Mouse (Mus musculus): ENCODE measurements around the gene Lrig1.

The Lrig1 gene

DNA sequence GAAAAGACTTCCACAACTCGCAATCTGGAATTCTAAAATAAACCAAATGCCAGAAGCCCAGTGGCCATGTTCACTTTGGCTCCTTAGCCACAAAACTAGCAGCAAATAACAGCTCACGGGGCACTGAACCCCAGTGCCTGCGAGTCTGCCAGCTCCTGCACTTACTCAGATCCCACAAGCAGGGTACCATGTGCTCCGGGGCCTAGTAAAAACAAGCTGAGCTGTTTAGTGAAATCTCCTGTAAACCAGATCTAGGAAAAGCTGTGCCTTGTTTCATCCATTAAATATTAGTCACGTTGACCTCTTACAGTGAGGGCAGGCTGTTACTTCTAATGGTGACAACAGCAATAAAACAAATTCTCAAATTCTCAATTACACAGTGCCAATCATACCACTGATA, 81.3 kb downstream of the Lrig1 start:
- no peak for DNase-seq (ENCODE audit: low spot score in 2 of 2)

DNA sequence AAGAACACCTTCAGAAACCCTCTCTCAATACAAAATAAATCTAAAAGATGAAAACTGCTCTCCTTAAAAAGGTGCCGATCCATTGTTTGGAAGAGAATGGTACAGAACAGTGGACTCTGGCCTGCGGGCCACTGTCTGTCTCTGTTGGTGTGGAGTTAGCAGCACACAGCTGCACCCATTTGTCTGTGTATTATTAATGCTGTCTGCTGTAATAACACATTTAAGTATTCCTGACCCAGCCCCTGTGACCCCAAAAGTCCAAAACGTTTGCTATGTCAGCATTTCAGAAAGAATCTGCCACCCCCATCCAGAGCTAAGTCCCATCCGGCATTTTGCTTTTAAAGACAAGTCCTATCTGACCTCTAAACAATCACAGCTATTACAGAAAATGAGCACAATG, 84.0 kb downstream of the Lrig1 start:
- DNase-seq (ENCODE audit: low spot score in 2 of 2): no peak

DNA sequence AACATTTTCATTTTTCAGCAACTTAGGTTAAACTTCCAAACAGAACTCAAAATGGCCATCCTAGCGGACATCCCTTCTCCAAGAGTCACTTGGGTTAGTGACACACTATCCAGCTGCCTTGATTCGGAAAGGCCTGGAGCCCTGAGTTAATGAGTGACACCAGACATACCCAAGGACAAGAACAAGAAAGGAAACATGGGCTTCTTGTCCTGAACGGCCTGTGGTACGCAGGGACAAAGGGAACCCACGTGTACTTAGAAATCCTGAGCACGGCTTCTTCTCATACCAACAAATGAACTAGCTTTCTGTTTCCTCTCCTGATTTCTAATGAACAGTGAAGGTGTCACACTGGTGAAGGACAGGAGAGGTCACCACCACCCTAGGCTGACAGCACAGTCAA, 85.6 kb downstream of the Lrig1 start:
- DNase-seq (ENCODE audit: low spot score in 2 of 2): no peak

DNA sequence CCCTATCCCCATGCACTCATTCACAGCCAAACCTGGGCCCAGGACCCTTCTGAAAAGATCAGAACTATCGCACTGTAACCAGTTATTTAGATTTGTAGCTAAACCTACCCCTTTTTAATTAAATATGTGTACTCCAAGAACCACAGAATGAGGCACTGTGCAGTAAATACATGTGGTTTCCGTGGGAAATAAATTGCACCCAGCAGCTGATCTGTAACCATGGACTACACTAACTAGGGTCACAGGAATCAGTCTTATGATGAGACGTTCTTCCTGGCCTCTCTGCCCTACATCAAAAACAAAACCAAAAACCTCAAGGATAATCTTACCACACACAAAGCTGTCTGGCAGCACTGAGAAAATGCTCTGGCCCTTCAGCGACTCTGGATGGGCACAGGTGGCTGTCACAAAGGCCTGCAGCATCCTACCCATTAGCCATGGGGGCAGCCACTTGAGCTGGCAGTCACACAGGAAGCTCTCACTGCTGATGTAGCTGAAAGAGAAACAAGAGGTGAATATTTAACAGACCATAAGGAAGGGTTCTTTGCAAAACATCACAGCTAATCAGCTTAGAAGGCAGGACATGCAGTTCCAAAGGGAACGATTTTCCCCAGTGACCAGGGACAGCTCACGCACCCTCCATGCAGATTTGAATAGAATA, 86.6 kb downstream of the Lrig1 start:
- DNase-seq (ENCODE audit: low spot score in 2 of 2): no peak

DNA sequence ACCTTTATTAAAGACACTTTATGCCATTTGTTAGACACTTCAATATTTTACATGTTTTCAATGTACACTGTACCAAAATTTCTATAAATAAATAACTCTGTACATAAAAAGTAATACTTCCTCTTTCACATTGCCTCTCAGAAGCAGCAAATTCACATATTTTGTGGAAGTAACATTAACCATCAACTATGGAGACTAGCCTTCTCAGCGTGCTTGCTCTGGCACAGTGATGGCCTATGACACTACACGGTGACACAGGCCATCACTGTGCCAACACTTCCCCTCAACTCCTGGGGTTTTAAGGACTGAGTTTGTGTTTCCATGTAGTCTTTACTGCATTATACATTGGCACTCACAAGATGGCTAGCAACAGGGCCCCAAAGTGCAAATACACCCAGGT, 95.4 kb downstream of the Lrig1 start:
- DNase-seq (ENCODE audit: low spot score in 2 of 2): no peak

DNA sequence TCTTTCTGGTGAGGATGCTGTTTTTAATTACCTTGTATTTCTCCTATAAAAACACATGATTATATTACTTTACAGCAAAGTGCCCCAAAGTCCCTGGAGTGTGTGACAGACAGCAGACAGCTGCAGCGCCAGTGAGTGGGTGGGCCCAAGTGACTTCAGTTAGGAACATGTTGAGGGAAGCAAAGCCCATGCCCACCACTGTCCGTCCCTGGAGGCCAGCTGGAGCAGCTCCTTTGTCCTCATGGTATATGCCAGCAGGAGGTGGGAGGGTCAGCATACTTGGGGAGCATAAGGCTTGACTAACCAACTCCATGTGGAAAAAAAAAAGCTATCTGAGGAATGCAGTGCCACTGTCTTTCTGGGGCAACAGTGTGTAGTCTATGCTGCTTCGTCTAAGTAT, 95.9 kb downstream of the Lrig1 start:
- DNase-seq (ENCODE audit: low spot score in 2 of 2): no peak

DNA sequence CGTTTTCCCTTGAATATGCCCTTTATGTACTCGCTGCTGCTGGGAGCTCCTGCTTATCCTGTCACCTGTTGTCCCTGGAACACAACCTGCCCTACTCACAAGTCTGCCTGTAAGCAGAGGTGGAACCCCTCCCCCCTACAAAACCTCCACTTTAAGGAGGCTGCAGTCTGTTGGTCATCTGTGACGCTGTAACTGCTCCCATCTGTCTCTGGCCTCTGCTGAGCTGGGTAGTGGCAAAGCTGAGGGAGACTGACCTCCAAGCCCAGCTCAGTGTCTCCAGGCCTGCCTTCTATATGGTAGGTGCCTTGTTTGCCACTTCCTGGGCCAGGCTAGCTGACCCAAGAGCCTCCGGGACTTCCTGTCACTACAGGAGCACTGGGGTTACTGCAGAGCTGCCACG, 98.1 kb downstream of the Lrig1 start:
- DNase-seq (ENCODE audit: low spot score in 2 of 2): no peak

DNA sequence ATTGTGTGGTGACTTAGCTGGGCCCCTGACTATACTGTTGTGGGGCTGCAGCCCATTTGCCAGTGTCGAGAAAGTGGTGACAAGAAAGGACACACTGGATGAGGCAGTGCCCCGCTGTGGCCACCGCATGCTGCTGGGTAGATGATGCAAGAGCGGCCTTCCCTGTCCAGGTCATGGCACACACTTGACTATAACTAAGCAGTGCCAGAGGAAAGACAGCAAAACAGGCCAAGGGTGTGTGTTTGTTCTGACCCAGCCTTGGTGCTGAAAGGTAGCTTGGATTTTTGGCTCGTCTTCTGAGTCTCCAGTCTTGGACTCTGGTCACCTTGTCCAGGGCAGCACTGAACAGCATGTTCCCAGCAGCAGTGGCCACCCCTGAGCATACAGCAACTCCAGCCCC, 98.9 kb downstream of the Lrig1 start:
- DNase-seq (ENCODE audit: low spot score in 2 of 2): no peak

DNA sequence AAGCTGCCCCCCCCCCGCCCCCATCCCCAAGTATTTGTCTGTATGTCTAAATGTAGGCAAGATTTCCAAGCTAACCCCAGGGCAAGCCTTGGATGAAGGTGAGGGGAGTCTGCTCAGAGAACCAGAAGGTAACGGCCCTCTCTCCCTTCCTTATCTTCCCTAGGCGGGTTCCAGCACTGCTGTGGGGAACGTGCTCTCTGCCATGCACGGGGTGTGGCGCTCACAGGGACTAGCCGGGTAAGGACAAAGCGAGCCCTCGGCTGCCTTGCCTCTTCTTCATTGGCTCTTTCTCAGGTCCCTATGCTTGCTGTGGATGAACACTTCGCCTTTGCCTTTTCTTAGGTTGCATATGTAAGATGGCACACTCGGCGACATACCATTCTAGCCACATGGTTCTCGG, 100.9 kb downstream of the Lrig1 start:
- no peak for DNase-seq (ENCODE audit: low spot score in 2 of 2)

DNA sequence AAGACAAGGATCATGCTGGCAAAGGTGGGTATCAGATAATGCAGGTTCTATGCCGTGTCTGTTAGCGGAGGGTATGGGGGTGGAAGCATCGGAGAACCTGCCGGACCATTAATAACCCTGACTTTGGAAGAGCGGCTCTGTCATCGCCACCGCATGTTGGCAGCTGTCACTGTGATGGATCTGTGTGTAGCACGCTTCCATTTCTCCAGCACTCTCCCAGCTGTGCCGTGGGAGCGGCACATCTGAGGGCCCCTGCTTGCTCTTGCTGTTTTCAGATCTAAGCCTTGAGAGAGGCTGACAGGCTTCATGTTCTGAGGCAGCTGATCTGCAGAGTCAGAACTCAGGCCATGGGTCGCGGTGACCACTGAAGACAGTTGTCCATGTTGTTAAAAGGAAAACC, 101.5 kb downstream of the Lrig1 start:
- no peak for DNase-seq (ENCODE audit: low spot score in 2 of 2)

DNA sequence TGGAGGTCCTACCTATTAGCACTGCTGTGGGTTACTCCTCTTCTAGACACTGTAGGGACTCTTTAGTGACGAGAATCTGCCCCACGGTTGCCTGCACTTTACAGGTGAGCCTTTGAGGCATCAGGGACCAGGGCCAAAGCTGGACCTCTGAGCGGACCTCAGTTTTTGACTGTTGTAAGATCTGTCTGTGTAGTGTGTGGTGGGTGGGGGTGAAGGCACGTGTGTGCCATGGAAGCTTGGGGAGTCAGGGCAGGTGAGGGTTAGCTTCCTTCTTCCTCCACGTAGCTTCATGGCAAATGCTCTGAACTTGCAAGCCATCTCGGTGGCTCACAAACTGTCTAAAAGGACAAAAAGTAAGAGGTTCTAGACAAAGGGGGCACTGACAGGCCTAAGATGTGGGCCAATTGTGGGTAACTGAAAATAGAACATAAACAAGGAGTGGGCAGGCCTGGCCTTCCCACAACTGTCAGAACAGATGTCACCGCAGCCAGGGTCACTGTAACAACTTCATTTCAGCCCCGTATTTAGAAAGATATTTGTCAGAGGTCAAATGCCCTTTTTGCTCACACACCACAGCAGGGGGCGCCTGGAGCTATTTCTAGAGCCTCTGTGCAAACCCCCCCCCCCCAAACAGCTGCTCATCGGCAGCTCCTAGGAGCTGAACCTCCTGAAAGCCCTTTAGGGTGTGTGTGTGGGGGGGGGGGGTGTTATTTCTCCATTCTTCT, 103.0 kb downstream of the Lrig1 start:
- no peak for DNase-seq (ENCODE audit: low spot score in 2 of 2)

DNA sequence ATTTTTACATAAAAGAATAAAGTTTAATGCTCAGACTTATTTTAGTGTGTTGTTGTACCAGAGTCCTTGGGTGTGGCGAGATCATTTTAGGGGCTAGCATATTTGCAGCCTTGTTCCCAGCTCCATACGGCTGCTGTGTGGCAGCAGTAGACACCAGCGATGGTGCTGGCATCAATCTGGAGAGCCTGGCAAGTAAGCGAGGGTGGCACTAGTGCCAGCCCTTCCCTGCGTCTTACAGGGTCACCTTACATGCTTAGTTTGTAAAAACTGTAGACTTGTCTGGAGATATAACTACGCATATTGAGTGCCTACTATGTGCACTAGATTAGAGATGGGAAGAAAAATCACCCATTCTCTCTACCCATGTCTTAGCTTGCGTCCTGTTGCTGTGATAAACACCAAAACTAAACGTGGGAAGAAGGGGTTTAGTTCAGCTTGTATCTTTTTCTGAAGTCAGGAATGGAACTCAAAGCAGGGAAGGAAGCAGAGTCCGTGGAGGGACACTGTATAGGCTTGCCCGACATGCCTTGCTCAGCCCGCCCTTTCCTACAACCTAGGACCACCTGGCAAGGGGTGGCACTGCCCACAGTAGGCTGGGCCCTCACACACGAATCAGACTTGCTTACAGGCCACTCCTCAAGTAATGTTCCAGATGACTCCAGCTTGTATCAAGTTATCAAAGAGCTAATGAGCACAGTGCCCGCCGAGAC, 103.8 kb downstream of the Lrig1 start:
- DNase-seq (ENCODE audit: low spot score in 2 of 2): no peak

DNA sequence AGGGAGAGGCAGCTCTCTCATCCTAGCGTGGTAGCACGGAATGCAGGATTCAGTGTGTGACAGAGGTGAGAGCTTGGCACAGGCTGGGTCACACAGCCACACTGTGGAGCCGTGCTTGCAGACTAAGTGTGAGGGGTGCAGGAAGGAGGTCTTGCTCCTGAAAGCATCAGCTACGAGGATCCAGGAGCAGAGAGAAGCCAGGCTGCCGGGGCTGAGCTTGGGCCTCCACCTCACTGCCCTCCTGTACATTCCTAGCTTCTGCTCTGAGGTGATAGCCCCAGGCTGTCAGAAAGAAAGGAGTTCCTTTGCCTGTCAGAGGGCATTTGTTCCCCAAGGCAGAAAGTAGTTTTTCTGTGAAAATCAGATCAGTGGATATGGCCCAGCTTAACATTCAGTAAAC, 104.8 kb downstream of the Lrig1 start:
- no peak for DNase-seq (ENCODE audit: low spot score in 2 of 2)

DNA sequence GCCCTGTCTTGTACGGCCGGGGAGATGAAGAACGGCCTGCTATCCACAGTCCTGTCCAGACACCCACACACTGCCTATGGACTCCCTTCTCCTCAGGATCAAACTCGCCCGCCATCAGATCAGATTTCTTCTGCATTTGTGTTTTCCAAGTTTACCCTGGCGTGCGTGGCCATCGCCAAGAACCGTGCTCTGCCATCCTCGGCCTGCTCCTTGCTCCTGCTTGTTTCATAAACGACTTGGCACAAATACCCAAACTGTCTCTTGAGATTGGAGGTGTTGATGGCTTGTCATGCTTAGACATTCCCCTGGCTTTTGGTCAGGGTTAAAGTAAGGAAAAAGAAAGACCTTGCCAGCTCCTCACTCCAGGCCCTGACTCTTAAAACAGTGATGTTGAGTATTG, 105.2 kb downstream of the Lrig1 start:
- no peak for DNase-seq (ENCODE audit: low spot score in 2 of 2)

DNA sequence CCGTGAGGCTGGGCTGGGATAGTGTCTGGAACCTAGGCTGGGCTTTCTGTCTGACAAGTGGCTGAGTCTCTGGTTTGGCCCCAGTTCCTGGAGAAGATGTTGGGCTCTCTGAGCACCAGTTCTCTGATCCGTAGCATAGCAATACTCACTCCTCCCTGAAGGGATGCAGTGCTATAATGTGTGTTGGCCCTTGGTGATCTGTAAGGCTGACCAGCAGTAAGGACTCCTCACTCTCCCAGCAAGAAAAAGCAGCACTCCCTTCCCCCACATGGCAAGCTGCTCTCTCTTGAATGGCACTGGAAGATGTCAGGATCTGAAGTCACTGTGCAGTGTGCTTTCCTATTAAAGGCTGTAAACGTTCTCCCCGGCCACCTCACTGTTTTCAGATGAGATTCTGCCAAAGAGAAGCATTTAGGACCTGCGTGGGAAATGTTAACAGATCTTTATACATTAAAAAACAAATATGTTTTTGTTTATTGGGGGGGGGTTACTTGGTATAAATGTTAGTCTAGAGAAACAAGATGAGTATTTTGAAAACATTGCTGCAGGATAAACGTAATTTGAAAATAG, 105.8 kb downstream of the Lrig1 start:
- DNase-seq (ENCODE audit: low spot score in 2 of 2): no peak

DNA sequence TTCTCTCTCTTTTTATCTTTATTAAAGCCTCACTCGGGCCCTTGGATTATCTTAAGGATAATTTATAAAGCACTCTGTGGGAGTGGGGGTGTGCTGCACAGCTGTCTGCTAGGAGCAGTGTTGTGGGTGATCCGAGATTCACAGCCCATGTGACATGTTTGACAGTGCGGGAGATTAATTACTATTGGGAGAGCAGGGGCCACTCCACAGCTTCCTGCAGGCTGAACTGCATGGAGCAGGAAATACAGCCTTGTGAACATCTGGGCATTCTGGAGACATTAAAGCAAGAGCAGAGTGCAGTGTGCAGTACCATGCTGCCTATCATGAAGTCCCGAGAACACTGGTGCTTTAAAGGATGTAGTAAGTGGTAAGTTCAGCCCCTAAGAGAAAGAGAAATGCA, 107.2 kb downstream of the Lrig1 start:
- no peak for DNase-seq (ENCODE audit: low spot score in 2 of 2)

DNA sequence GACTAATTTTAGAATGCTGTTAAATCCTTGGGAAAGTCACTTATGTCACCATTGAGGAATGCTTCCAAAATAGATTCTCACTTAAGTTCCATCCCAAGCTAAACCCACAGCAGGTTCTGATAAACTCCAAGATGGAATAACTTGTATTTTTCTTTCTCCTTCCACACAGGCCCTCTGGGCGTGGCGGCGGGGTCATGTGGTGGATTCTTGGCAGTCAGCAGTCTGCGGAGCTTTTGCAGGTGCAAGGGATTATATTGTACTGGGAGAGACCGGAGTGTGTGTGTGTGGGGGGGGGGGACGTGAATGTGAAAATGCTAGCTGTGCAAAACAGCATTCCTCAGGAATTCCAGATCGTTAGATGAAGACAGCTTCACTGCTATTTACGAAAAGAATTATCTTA, 107.7 kb downstream of the Lrig1 start:
- no peak for DNase-seq (ENCODE audit: low spot score in 2 of 2)

DNA sequence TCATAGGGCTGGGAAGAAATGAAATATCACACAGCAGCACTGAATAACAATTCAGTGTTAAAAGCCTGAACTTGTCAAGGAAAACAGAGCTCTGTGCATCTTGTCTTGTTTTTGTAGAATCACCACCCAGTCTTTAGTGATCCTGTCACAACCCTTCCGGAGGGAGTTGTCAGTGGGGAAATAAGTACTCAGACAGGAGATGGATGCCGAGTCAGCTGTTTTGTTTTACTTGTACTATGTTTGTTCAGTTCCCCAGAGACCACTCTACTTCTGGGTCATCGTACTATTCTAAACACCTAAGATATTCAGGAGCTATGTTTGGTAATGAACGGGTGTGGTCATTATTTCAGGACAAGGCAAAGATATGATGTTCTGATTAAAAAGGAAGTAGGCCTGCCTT, 111.6 kb downstream of the Lrig1 start:
- DNase-seq (ENCODE audit: low spot score in 2 of 2): no peak

DNA sequence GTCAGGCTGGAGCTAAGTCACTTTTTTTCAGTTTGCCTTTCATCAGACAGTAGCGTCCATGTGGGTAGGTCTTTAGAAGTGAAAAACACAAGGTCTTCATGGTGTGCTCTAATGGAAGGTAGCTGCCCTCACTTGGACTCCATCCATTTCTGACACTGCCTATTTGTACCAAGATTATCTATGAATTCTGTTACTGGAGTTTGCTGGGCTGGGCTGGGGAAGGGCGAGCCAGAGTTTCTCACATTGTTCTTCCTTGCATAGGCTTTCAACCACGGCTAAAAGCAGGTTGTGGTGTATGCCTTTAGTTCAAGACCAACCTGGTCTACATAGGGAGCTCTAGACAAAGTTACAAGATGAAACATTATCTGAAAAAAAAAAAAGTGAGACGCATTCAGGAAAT, 115.0 kb downstream of the Lrig1 start:
- DNase-seq (ENCODE audit: low spot score in 2 of 2): no peak

DNA sequence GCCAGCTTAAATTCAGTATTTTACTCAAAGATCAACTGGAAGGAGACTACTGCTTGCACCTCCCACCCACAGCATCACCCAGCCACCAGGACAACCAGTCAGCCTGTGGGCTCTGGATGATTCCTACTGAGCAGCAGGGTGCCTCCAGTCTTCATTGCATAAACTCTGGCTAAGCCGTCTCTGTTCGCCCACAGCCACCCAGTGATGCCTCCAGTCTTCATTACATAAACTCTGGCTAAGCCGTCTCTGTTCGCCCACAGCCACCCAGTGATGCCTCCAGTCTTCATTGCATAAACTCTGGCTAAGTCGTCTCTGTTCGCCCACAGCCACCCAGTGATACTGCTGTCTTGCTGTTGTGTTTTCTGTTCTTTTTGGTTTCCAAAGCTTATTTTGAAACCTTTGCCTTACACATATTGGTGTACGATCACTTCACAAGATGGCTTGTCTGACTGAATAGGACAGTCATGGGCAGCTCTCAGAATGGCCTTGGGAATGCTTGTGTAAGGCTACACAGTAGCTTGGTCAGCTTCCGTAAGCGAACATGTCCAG, 115.7 kb downstream of the Lrig1 start:
- no peak for DNase-seq (ENCODE audit: low spot score in 2 of 2)

DNA sequence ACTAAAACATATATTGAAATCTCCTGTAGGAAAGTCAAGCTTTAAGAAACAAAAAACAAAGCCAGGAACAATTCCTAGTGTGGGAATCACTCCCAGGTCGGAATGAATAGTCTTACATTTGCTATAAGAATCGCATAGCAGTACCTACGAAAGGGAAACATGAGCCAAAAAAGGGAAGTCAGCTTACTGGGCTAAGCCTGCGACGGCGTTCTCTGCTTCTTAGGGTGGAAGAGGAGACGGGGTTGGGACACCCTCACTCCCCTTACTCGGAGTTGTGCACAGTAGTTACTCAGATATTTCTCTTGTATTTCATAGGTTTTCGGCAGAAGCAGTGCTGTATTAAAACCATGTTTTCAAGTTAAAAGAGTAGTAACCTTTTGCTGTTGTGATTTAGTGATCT, 117.9 kb downstream of the Lrig1 start:
- DNase-seq (ENCODE audit: low spot score in 2 of 2): no peak

DNA sequence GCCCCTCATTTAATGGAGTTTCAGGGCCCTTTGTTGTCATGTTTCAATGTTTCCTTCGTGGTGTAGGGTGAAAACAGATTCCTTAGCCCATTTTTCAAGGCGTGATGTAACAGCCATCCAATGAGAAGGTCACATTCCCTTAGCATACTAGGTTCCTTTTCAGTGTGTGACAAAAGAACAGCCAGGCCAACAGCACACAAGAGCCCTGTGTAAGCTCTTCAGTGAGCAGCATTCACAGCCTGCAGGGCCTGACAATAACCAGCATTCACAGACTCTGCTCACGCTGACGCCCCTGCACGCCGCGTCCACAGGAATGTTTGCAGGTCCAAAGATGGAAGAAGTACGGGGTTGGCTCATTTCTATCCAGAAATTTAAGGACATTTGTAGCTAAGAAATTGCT, 122.0 kb downstream of the Lrig1 start:
- DNase-seq (ENCODE audit: low spot score in 2 of 2): no peak

All from urinary bladder, adult 18-20 months (tissue).